ENCODE assay signal across 19 mouse cellular contexts in genomic region chr11:119873643-119874042, GRCm38 (mm10).
"Had no signal": no experiment of that assay in that cellular context is flagged by ENCODE, and none has a peak within 500 bp of the region (broad histone marks: within the 10 kb centered on the region; RNA-seq: fewer than 3 reads in every experiment).

No protein-coding gene starts in this region.

- H3K9ac ChIP-seq: liver, embryonic 12.5 days; liver, embryonic 14.5 days; lung, embryonic 14.5 days; midbrain, embryonic 12.5 days; neural tube, embryonic 13.5 days; neural tube, embryonic 15.5 days had no signal

- H3K4me3 ChIP-seq: liver, embryonic 12.5 days; midbrain, embryonic 10.5 days; midbrain, embryonic 12.5 days; myocyte; neural tube, embryonic 13.5 days; neural tube, embryonic 15.5 days had no signal

- H3K4me1 ChIP-seq: liver, embryonic 12.5 days; midbrain, embryonic 10.5 days; midbrain, embryonic 12.5 days; neural tube, embryonic 13.5 days had no signal

- H3K27ac ChIP-seq: liver, embryonic 12.5 days; liver, embryonic 14.5 days; midbrain, embryonic 10.5 days; midbrain, embryonic 12.5 days; neural tube, embryonic 13.5 days; neural tube, embryonic 15.5 days had no signal

- DNase-seq: lung, embryonic 14.5 days; lung, postnatal 10 days; midbrain, embryonic 14.5 days; retina, postnatal 1 day; right cerebral cortex, adult 18-20 months; right cerebral cortex, postnatal 25 days; right cerebral cortex, postnatal 4 days; spleen, adult 18-20 months; thymus, adult 2 months; thymus, postnatal 25 days; thymus, postnatal 4 days had no signal

- H3K4me2 ChIP-seq: liver, embryonic 12.5 days; lung, embryonic 14.5 days; midbrain, embryonic 12.5 days; neural tube, embryonic 13.5 days; neural tube, embryonic 15.5 days had no signal

- H3K27me3 ChIP-seq: liver, embryonic 12.5 days; midbrain, embryonic 12.5 days; neural tube, embryonic 13.5 days; neural tube, embryonic 15.5 days had no signal

- ATAC-seq: liver, embryonic 12.5 days; midbrain, embryonic 16.5 days had no signal

- H3K9me3 ChIP-seq: liver, embryonic 12.5 days; midbrain, embryonic 10.5 days; midbrain, embryonic 12.5 days; neural tube, embryonic 13.5 days; neural tube, embryonic 15.5 days had no signal
